Comparison of ENCODE assay signal across 17 mouse cellular contexts in genomic region chr15:100847193-100847592, GRCm38 (mm10). TPM values are rescaled to one million over a fixed set of nuclear protein-coding genes. Genes with fewer than 3 reads are reported as not detected.
DNase-seq lines count a peak whose midpoint lies in the region; ATAC-seq and TF ChIP-seq lines count a peak whose summit lies in the region.
"Had no signal": no experiment of that assay in that cellular context is flagged by ENCODE, and none has a peak within 500 bp of the region (broad histone marks: within the 10 kb centered on the region; RNA-seq: fewer than 3 reads in every experiment).

No protein-coding gene starts in this region.

- no peak overlapping the region for H3K4me3 ChIP-seq in forebrain, embryonic 11.5 days (ENCODE audit: low read depth, low read length)
- no peak overlapping the region for H3K4me3 ChIP-seq in forebrain, embryonic 13.5 days
- H3K4me3 ChIP-seq in liver, embryonic 14.5 days (ENCODE audit: insufficient read depth in 1 of 2, low read depth in 2 of 2, low read length in 2 of 2), result no peak overlapping the region
- H3K4me3 ChIP-seq in liver, embryonic 11.5 days (ENCODE audit: low read depth, low read length), result no peak overlapping the region
- no peak overlapping the region for H3K4me3 ChIP-seq in CH12.LX (replicated peaks in 1 of 3; ENCODE audit: low read depth in 2 of 3, low read length in 2 of 3, poor library complexity in 1 of 3)
- H3K4me3 ChIP-seq: embryonic facial prominence, embryonic 12.5 days; limb, embryonic 10.5 days; midbrain, embryonic 15.5 days; neural tube, embryonic 13.5 days had no signal

- ATAC-seq in forebrain, embryonic 11.5 days (replicated peaks; ENCODE audit: low FRiP score), result no peak
- no peak for ATAC-seq in forebrain, embryonic 13.5 days
- no peak for ATAC-seq in liver, embryonic 14.5 days (ENCODE audit: insufficient read depth)
- no peak for ATAC-seq in liver, embryonic 11.5 days (replicated peaks; ENCODE audit: low FRiP score)
- ATAC-seq: midbrain, embryonic 15.5 days had no signal

- TF ChIP-seq EP300 in liver, embryonic 14.5 days (IDR thresholded peaks at IDR 0.05; ENCODE audit: low read depth), result no peak
- no peak for TF ChIP-seq EP300 in CH12.LX (IDR thresholded peaks at IDR 0.05; ENCODE audit: low read length)

- 82% methylated on average over 6 of the region's 6 CpGs for WGBS in forebrain, embryonic 11.5 days
- 90% methylated on average over 6 of the region's 6 CpGs for WGBS in forebrain, embryonic 13.5 days
- 67% methylated on average over 6 of the region's 6 CpGs for WGBS in liver, embryonic 14.5 days (ENCODE audit: insufficient replicate concordance)
- WGBS in liver, embryonic 11.5 days, result 79% methylated on average over 6 of the region's 6 CpGs

- H3K27ac ChIP-seq in forebrain, embryonic 11.5 days (ENCODE audit: low read depth, low read length), result no peak overlapping the region
- no peak overlapping the region for H3K27ac ChIP-seq in forebrain, embryonic 13.5 days
- no peak overlapping the region for H3K27ac ChIP-seq in liver, embryonic 14.5 days
- no peak overlapping the region for H3K27ac ChIP-seq in liver, embryonic 11.5 days (ENCODE audit: low read depth, low read length)
- H3K27ac ChIP-seq in CH12.LX (ENCODE audit: insufficient read depth, low read depth), result no peak overlapping the region
- H3K27ac ChIP-seq: embryonic facial prominence, embryonic 12.5 days; limb, embryonic 10.5 days; midbrain, embryonic 15.5 days; neural tube, embryonic 13.5 days had no signal

- no peaks in the 10 kb centered on the region for H3K4me1 ChIP-seq in forebrain, embryonic 11.5 days (replicated peaks; ENCODE audit: control insufficient read depth, insufficient read depth, low read length)
- 0 out of 2 replicates have a peak, but pooled peaks cover 9% of the 10 kb centered on the region for H3K4me1 ChIP-seq in forebrain, embryonic 13.5 days
- no peaks in the 10 kb centered on the region for H3K4me1 ChIP-seq in liver, embryonic 14.5 days (replicated peaks; ENCODE audit: control insufficient read depth in 2 of 2, insufficient read depth in 2 of 2, low read length in 1 of 2)
- H3K4me1 ChIP-seq in liver, embryonic 11.5 days (replicated peaks; ENCODE audit: control insufficient read depth, insufficient read depth, low read length), result no peaks in the 10 kb centered on the region
- H3K4me1 ChIP-seq in CH12.LX (ENCODE audit: control insufficient read depth in 1 of 2, insufficient read depth in 2 of 2), result no peaks in the 10 kb centered on the region
- H3K4me1 ChIP-seq: midbrain, embryonic 15.5 days had no signal

- dilution Hi-C loops in CH12.LX (cut with MboI; ENCODE audit: extremely low pct_ligation_motif_present, extremely low pct_unique_long_range_greater_than_20kb, low sequenced_read_pairs), result no loop called here

- H3K27me3 ChIP-seq in forebrain, embryonic 11.5 days (ENCODE audit: control insufficient read depth, insufficient read depth, low read length), result no peaks in the 10 kb centered on the region
- no peaks in the 10 kb centered on the region for H3K27me3 ChIP-seq in forebrain, embryonic 13.5 days
- H3K27me3 ChIP-seq in liver, embryonic 14.5 days (ENCODE audit: control insufficient read depth, insufficient read depth, low read length), result no peaks in the 10 kb centered on the region
- no peaks in the 10 kb centered on the region for H3K27me3 ChIP-seq in liver, embryonic 11.5 days (replicated peaks; ENCODE audit: control insufficient read depth, insufficient read depth, low read length)
- H3K27me3 ChIP-seq in CH12.LX (replicated peaks), result peaks cover 20% of the 10 kb centered on the region
- H3K27me3 ChIP-seq: embryonic facial prominence, embryonic 12.5 days; midbrain, embryonic 15.5 days; neural tube, embryonic 13.5 days had no signal

- no peak overlapping the region for H3K4me2 ChIP-seq in forebrain, embryonic 11.5 days (ENCODE audit: low read depth, low read length, severe bottlenecking)
- no peak overlapping the region for H3K4me2 ChIP-seq in forebrain, embryonic 13.5 days
- H3K4me2 ChIP-seq in liver, embryonic 14.5 days (ENCODE audit: low read depth), result no peak overlapping the region
- no peak overlapping the region for H3K4me2 ChIP-seq in liver, embryonic 11.5 days
- no peak overlapping the region for H3K4me2 ChIP-seq in CH12.LX (ENCODE audit: insufficient read depth, low read depth, poor library complexity, severe bottlenecking)
- H3K4me2 ChIP-seq: embryonic facial prominence, embryonic 12.5 days; midbrain, embryonic 15.5 days; neural tube, embryonic 13.5 days had no signal

- peak; percentile 70 for TF ChIP-seq CTCF in liver, embryonic 14.5 days (IDR thresholded peaks at IDR 0.05; ENCODE audit: low read depth)
- TF ChIP-seq CTCF in CH12.LX (conservative IDR thresholded peaks at IDR 0.05 in 1 of 2, IDR thresholded peaks at IDR 0.05 in 1 of 2; ENCODE audit: low read depth in 2 of 2, low read length in 2 of 2), result peak; percentile 53 to 55

- H3K79me2 ChIP-seq in CH12.LX (replicated peaks; ENCODE audit: control insufficient read depth, extremely low read depth, insufficient read depth, poor library complexity, severe bottlenecking), result no peaks in the 10 kb centered on the region

- peak; percentile 43 for DNase-seq in forebrain, embryonic 11.5 days (ENCODE audit: low spot score)
- DNase-seq in liver, embryonic 14.5 days (ENCODE audit: low read depth in 3 of 3, low spot score in 3 of 3), result no peak
- no peak for DNase-seq in liver, embryonic 11.5 days (ENCODE audit: low spot score)
- DNase-seq in CH12.LX (ENCODE audit: extremely low read depth) (no peak), ZHBTc4 (ENCODE audit: low read depth, low spot score) (peak; percentile 70)
- DNase-seq in urinary bladder, postnatal 36 days (ENCODE audit: low spot score in 2 of 2), result no peak
- no peak for DNase-seq in layer of hippocampus, adult 9-10 months (ENCODE audit: low spot score)
- DNase-seq: adrenal gland, adult 2 months; cerebellum, postnatal 25 days; kidney, postnatal 10 days; retina, postnatal 1 day had no signal

- peak; percentile 31 for TF ChIP-seq RAD21 in CH12.LX (IDR thresholded peaks at IDR 0.05; ENCODE audit: low read depth, low read length)

- in situ Hi-C loops in CH12.LX (cut with MboI; ENCODE audit: low pct_ligation_motif_present, low pct_unique_long_range_greater_than_20kb, low sequenced_read_pairs), result no loop called here

- peaks cover 4% of the 10 kb centered on the region; the same call in 1 of the 2 replicates for H3K9me3 ChIP-seq in forebrain, embryonic 11.5 days (ENCODE audit: control insufficient read depth, low read length)
- H3K9me3 ChIP-seq in forebrain, embryonic 13.5 days (replicated peaks), result peaks cover 4% of the 10 kb centered on the region; the same call in 1 of the 2 replicates
- no peaks in the 10 kb centered on the region for H3K9me3 ChIP-seq in liver, embryonic 14.5 days (ENCODE audit: control insufficient read depth, low read length)
- peaks cover 5% of the 10 kb centered on the region for H3K9me3 ChIP-seq in liver, embryonic 11.5 days (ENCODE audit: control insufficient read depth, low read length)
- H3K9me3 ChIP-seq in CH12.LX (replicated peaks; ENCODE audit: low read length), result peaks cover 16% of the 10 kb centered on the region
- H3K9me3 ChIP-seq: embryonic facial prominence, embryonic 12.5 days; limb, embryonic 10.5 days; midbrain, embryonic 15.5 days had no signal

- no peaks in the 10 kb centered on the region for H3K36me3 ChIP-seq in forebrain, embryonic 11.5 days (ENCODE audit: control insufficient read depth, insufficient read depth, low read length)
- no peaks in the 10 kb centered on the region for H3K36me3 ChIP-seq in forebrain, embryonic 13.5 days (ENCODE audit: poor library complexity, severe bottlenecking)
- H3K36me3 ChIP-seq in liver, embryonic 14.5 days (replicated peaks; ENCODE audit: control insufficient read depth, insufficient read depth, low read depth), result no peaks in the 10 kb centered on the region
- no peaks in the 10 kb centered on the region for H3K36me3 ChIP-seq in liver, embryonic 11.5 days (ENCODE audit: control insufficient read depth, insufficient read depth, low read length)
- H3K36me3 ChIP-seq in CH12.LX (replicated peaks in 1 of 2; ENCODE audit: control insufficient read depth in 1 of 2, insufficient read depth in 1 of 2, low read length in 1 of 2), result no peaks in the 10 kb centered on the region
- H3K36me3 ChIP-seq: embryonic facial prominence, embryonic 12.5 days; limb, embryonic 10.5 days; midbrain, embryonic 15.5 days; neural tube, embryonic 13.5 days had no signal

- no peak for TF ChIP-seq POLR2A in CH12.LX (IDR thresholded peaks at IDR 0.05; ENCODE audit: low read depth, low read length)

- no peak overlapping the region for H3K9ac ChIP-seq in forebrain, embryonic 11.5 days (ENCODE audit: low read length)
- no peak overlapping the region for H3K9ac ChIP-seq in forebrain, embryonic 13.5 days
- no peak overlapping the region for H3K9ac ChIP-seq in liver, embryonic 14.5 days (replicated peaks)
- H3K9ac ChIP-seq in liver, embryonic 11.5 days (ENCODE audit: low read depth, low read length), result no peak overlapping the region
- H3K9ac ChIP-seq in CH12.LX (ENCODE audit: insufficient read depth, low read depth), result no peak overlapping the region
- H3K9ac ChIP-seq: embryonic facial prominence, embryonic 12.5 days; midbrain, embryonic 15.5 days; neural tube, embryonic 13.5 days had no signal

TF ChIP-seq in CH12.LX, 34 proteins besides CTCF, POLR2A, EP300 and RAD21:
- peak; percentile 33; the same call in 1 of the 2 replicates for TF ChIP-seq SMC3 (IDR thresholded peaks at IDR 0.05; ENCODE audit: low read depth, low read length)
- TF ChIP-seq ZKSCAN1 (IDR thresholded peaks at IDR 0.05; ENCODE audit: borderline replicate concordance, low read depth, low read length), result no peak

RNA-seq across cellular contexts. Expression of gene Scn8a, which starts 22.5 kb away (rescaled TPM):
- 13.9 and 14.1 TPM in 2 replicates for polyA plus RNA-seq in forebrain, embryonic 11.5 days (2014; fragmentation: Nextera tagmentation; extraction: Ambion mirVana)
- polyA plus RNA-seq in forebrain, embryonic 13.5 days (2015; fragmentation: Nextera tagmentation; extraction: Ambion mirVana), result 13.3 and 17.1 TPM in 2 replicates
- polyA plus RNA-seq in liver, embryonic 14.5 days (2012; rRNA removed), result 0.13 and 0.21 TPM in 2 replicates
- 0.41 TPM in 1 of 2 replicates, not detected in the other for polyA plus RNA-seq in liver, embryonic 14.5 days (2014; fragmentation: Nextera tagmentation; extraction: Ambion mirVana)
- 0.71 and 0.73 TPM in 2 replicates for polyA plus RNA-seq in liver, embryonic 11.5 days (2014; fragmentation: Nextera tagmentation; extraction: Ambion mirVana)
- total RNA-seq in CH12.LX (2012; rRNA removed), result 0.04 and 0.13 TPM in 2 replicates
- 0.09 and 0.15 TPM in 2 replicates for total RNA-seq in CH12.LX (2014; rRNA removed)
- 0.39 and 0.44 TPM in 2 replicates for polyA plus RNA-seq in CH12.LX (2012; ENCODE audit: insufficient read length, low read depth)
- total RNA-seq: megakaryocyte progenitor cell, adult 5-6 weeks had no signal

Comparison
In these comparisons a context has a peak if more than half of its experiments do, and no peak if none do; other contexts are left out.
1. DNase-seq: peak in forebrain, embryonic 11.5 days (single experiment) and ZHBTc4 (single experiment); none in liver, embryonic 14.5 days (0 of 3), liver, embryonic 11.5 days (single experiment), CH12.LX (single experiment), urinary bladder, postnatal 36 days (0 of 2) and layer of hippocampus, adult 9-10 months (single experiment).